Mouse (Mus musculus) liver, adult 2 months (tissue): ENCODE results near the gene Hbq1b.

ENCODE experiments used
- CTCF ChIP-seq: fragments of 200-500 bp; IDR thresholded peaks from 2 replicates; pipeline ENCODE4 v1.5.1; 2011; ENCODE audit warnings: low read depth, low read length, control low read depth
- POLR2A ChIP-seq: fragments of 200-500 bp; IDR thresholded peaks from 2 replicates; pipeline ENCODE4 v1.6.1; 2011; ENCODE audit warnings: low read length, control low read depth; ENCODE audit not compliant: insufficient read depth; ENCODE audit errors: extremely low read depth

- no peak for TF ChIP-seq POLR2A
- no peak for TF ChIP-seq CTCF
These were observed 49.4 kb upstream of the Hbq1b start for GRCm38 (mm10) chr11:32237411-32237795.
